ENCODE assay signal across 14 mouse cellular contexts in the genomic region with DNA sequence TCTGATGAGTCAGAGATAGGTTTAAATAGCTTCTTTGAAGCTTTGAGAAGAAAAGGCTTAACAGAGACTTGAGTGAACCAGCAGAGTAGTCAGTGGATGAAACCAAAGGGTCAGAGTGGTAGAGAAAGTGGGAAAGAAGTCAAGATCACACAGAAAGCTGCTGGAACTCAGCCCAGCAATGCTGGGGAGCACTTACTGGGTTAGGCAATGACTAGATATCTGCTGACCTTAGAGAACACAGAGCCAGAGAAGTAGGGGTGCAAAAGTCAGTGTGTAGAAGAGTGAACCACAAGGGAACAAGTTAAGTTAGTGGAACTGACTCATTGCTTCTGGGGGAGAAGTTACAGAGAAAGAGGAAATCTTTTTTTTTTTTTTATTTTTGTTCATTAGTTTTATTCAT. TPM values are rescaled to one million over a fixed set of nuclear protein-coding genes. Genes with fewer than 3 reads are reported as not detected.
DNase-seq lines count a peak whose midpoint lies in the region; ATAC-seq and TF ChIP-seq lines count a peak whose summit lies in the region.
"Had no signal": no experiment of that assay in that cellular context is flagged by ENCODE, and none has a peak within 500 bp of the region (broad histone marks: within the 10 kb centered on the region; RNA-seq: fewer than 3 reads in every experiment).

No protein-coding gene starts in this region.

- H3K4me2 ChIP-seq in liver, embryonic 13.5 days: no peak overlapping the region
- H3K4me2 ChIP-seq in liver, embryonic 12.5 days: no peak overlapping the region
- H3K4me2 ChIP-seq in myocyte (ENCODE audit: low read depth): peak overlapping the region; percentile 16
- H3K4me2 ChIP-seq: embryonic facial prominence, embryonic 13.5 days; forebrain, embryonic 15.5 days; midbrain, embryonic 12.5 days had no signal

- H3K9me3 ChIP-seq in liver, embryonic 13.5 days (replicated peaks): no peaks in the 10 kb centered on the region
- no peaks in the 10 kb centered on the region for H3K9me3 ChIP-seq in liver, embryonic 12.5 days (replicated peaks)
- no peaks in the 10 kb centered on the region for H3K9me3 ChIP-seq in limb, embryonic 10.5 days (replicated peaks)
- H3K9me3 ChIP-seq: embryonic facial prominence, embryonic 13.5 days; forebrain, embryonic 15.5 days; midbrain, embryonic 12.5 days had no signal

- no peak for DNase-seq in liver, embryonic 13.5 days
- DNase-seq in adipocyte (ENCODE audit: low spot score): peak; percentile 97
- DNase-seq in kidney, postnatal 14 days: peak; percentile 68
- no peak for DNase-seq in limb, embryonic 10.5 days (ENCODE audit: low spot score)
- no peak for DNase-seq in thymus, postnatal 36 days
- DNase-seq: cerebellum, postnatal 36 days; thymus, postnatal 14 days had no signal

- no peak overlapping the region for H3K27ac ChIP-seq in liver, embryonic 13.5 days
- H3K27ac ChIP-seq in liver, embryonic 12.5 days: no peak overlapping the region
- no peak overlapping the region for H3K27ac ChIP-seq in limb, embryonic 10.5 days
- H3K27ac ChIP-seq: embryonic facial prominence, embryonic 13.5 days; forebrain, embryonic 15.5 days; hindbrain, postnatal 0 days; midbrain, embryonic 12.5 days had no signal

- 0 out of 2 replicates have a peak, but pooled peaks have one; percentile 43 for ATAC-seq in liver, embryonic 13.5 days (ENCODE audit: low read depth)
- ATAC-seq in liver, embryonic 12.5 days: no peak
- ATAC-seq: forebrain, embryonic 15.5 days; hindbrain, postnatal 0 days had no signal

- H3ac ChIP-seq in myocyte (ENCODE audit: control insufficient read depth, insufficient read length): no peak overlapping the region

- TF ChIP-seq POLR2A in myocyte (IDR thresholded peaks at IDR 0.05; ENCODE audit: insufficient read length, low read depth): no peak

- no peaks in the 10 kb centered on the region for H3K27me3 ChIP-seq in liver, embryonic 13.5 days
- no peaks in the 10 kb centered on the region for H3K27me3 ChIP-seq in liver, embryonic 12.5 days (replicated peaks)
- no peaks in the 10 kb centered on the region for H3K27me3 ChIP-seq in myocyte (ENCODE audit: control insufficient read depth, insufficient read depth, insufficient read length)
- H3K27me3 ChIP-seq in limb, embryonic 10.5 days (ENCODE audit: low read depth, poor library complexity, severe bottlenecking): no peaks in the 10 kb centered on the region
- H3K27me3 ChIP-seq: embryonic facial prominence, embryonic 13.5 days; forebrain, embryonic 15.5 days; midbrain, embryonic 12.5 days had no signal

- no peak overlapping the region for H3K9ac ChIP-seq in liver, embryonic 13.5 days
- no peak overlapping the region for H3K9ac ChIP-seq in liver, embryonic 12.5 days
- H3K9ac ChIP-seq: embryonic facial prominence, embryonic 13.5 days; forebrain, embryonic 15.5 days; midbrain, embryonic 12.5 days had no signal

- no peaks in the 10 kb centered on the region for H3K4me1 ChIP-seq in liver, embryonic 13.5 days (replicated peaks)
- H3K4me1 ChIP-seq in liver, embryonic 12.5 days: no peaks in the 10 kb centered on the region
- H3K4me1 ChIP-seq in limb, embryonic 10.5 days: no peaks in the 10 kb centered on the region
- H3K4me1 ChIP-seq: embryonic facial prominence, embryonic 13.5 days; forebrain, embryonic 15.5 days; midbrain, embryonic 12.5 days had no signal

- H3K79me2 ChIP-seq in myocyte (ENCODE audit: control insufficient read depth, insufficient read depth): no peaks in the 10 kb centered on the region

- H3K36me3 ChIP-seq in liver, embryonic 13.5 days: no peaks in the 10 kb centered on the region
- H3K36me3 ChIP-seq in liver, embryonic 12.5 days: no peaks in the 10 kb centered on the region
- no peaks in the 10 kb centered on the region for H3K36me3 ChIP-seq in myocyte (ENCODE audit: control insufficient read depth, insufficient read depth)
- no peaks in the 10 kb centered on the region for H3K36me3 ChIP-seq in limb, embryonic 10.5 days
- H3K36me3 ChIP-seq: embryonic facial prominence, embryonic 13.5 days; forebrain, embryonic 15.5 days; midbrain, embryonic 12.5 days had no signal

- no peak overlapping the region for H3K4me3 ChIP-seq in liver, embryonic 13.5 days (replicated peaks)
- no peak overlapping the region for H3K4me3 ChIP-seq in liver, embryonic 12.5 days
- H3K4me3 ChIP-seq in myocyte: no peak overlapping the region
- H3K4me3 ChIP-seq in limb, embryonic 10.5 days: no peak overlapping the region
- H3K4me3 ChIP-seq: embryonic facial prominence, embryonic 13.5 days; forebrain, embryonic 15.5 days; midbrain, embryonic 12.5 days had no signal

TF ChIP-seq in myocyte, 11 proteins besides CTCF, POLR2A, EP300 and RAD21:
- peak; percentile 69 for TF ChIP-seq CEBPB (IDR thresholded peaks at IDR 0.05; ENCODE audit: insufficient read depth, poor library complexity, severe bottlenecking)
- TF ChIP-seq MAX (IDR thresholded peaks at IDR 0.05; ENCODE audit: low read depth): no peak
- TF ChIP-seq SRF (IDR thresholded peaks at IDR 0.05; ENCODE audit: control insufficient read depth, insufficient read length, low read depth): no peak
- TF ChIP-seq MYOG (IDR thresholded peaks at IDR 0.05; ENCODE audit: control insufficient read depth in 1 of 3, insufficient read depth in 1 of 3, insufficient read length in 2 of 3, low read depth in 2 of 3): no peak
- TF ChIP-seq E2F4 (IDR thresholded peaks at IDR 0.05; ENCODE audit: insufficient read depth): no peak

RNA-seq across cellular contexts. Expression of a gene that starts 24.6 kb away (rescaled TPM):
- polyA plus RNA-seq in liver, embryonic 13.5 days (2015; fragmentation: Nextera tagmentation; extraction: Ambion mirVana): 29.0 and 34.3 TPM in 2 replicates
- 39.0 and 41.1 TPM in 2 replicates for polyA plus RNA-seq in liver, embryonic 12.5 days (2016; fragmentation: Nextera tagmentation; extraction: Ambion mirVana)
- 0.12 TPM for polyA plus RNA-seq in myocyte (2012; fragmentation: generic; extraction: Trizol)
- not detected in 2 replicates for polyA plus RNA-seq in limb, embryonic 10.5 days (2016; fragmentation: Nextera tagmentation; extraction: Ambion mirVana)
- polyA plus RNA-seq: forebrain, embryonic 15.5 days; heart, embryonic 16.5 days; midbrain, embryonic 12.5 days had no signal

RNA-seq across cellular contexts. Expression of a gene that starts 30.5 kb away (rescaled TPM):
- polyA plus RNA-seq in liver, embryonic 13.5 days (2015; fragmentation: Nextera tagmentation; extraction: Ambion mirVana): 39.1 and 50.0 TPM in 2 replicates
- 8.2 and 8.5 TPM in 2 replicates for polyA plus RNA-seq in liver, embryonic 12.5 days (2016; fragmentation: Nextera tagmentation; extraction: Ambion mirVana)
- polyA plus RNA-seq in myocyte (2012; fragmentation: generic; extraction: Trizol): 22.3 TPM
- 1.6 and 2.1 TPM in 2 replicates for polyA plus RNA-seq in limb, embryonic 10.5 days (2016; fragmentation: Nextera tagmentation; extraction: Ambion mirVana)

RNA-seq across cellular contexts. Expression of a gene that starts 53.3 kb away (rescaled TPM):
- 2,501 and 2,750 TPM in 2 replicates for polyA plus RNA-seq in liver, embryonic 13.5 days (2015; fragmentation: Nextera tagmentation; extraction: Ambion mirVana)
- polyA plus RNA-seq in liver, embryonic 12.5 days (2016; fragmentation: Nextera tagmentation; extraction: Ambion mirVana): 2,168 and 2,210 TPM in 2 replicates
- 5.6 TPM for polyA plus RNA-seq in myocyte (2012; fragmentation: generic; extraction: Trizol)
- polyA plus RNA-seq in limb, embryonic 10.5 days (2016; fragmentation: Nextera tagmentation; extraction: Ambion mirVana): 65.2 and 70.5 TPM in 2 replicates

Comparison
In these comparisons a context has a peak if more than half of its experiments do, and no peak if none do; other contexts are left out.
1. DNase-seq: peak in adipocyte (single experiment) and kidney, postnatal 14 days (single experiment); none in liver, embryonic 13.5 days (single experiment), limb, embryonic 10.5 days (single experiment) and thymus, postnatal 36 days (0 of 2).
2. RNA of a gene that starts 24.6 kb away (polyA plus RNA-seq): 39.0 to 41.1 TPM in liver, embryonic 12.5 days and 29.0 to 34.3 TPM in liver, embryonic 13.5 days; 0.12 TPM in myocyte (single experiment) and not detected in limb, embryonic 10.5 days; every median in the first group is over 10 times any median in the second.
3. RNA of a gene that starts 53.3 kb away (polyA plus RNA-seq): 2,501 to 2,750 TPM in liver, embryonic 13.5 days and 2,168 to 2,210 TPM in liver, embryonic 12.5 days; 65.2 to 70.5 TPM in limb, embryonic 10.5 days and 5.6 TPM in myocyte (single experiment); every median in the first group is over 10 times any median in the second.